Mouse (Mus musculus) heart, adult 9 months (tissue): ENCODE data around the gene Trmt11.
"Not testable (repeated sequence)": the region's sequence is repeated elsewhere in the genome, so short reads cannot be mapped to it uniquely, and the experiment has no call there.

ENCODE experiments used
- DNase-seq, 2 experiments: peaks; one replicate each; pipeline ENCODE4 v3.0.0; 2022; ENCODE audit warnings: low spot score in 2 of 2

Gene Trmt11

DNA sequence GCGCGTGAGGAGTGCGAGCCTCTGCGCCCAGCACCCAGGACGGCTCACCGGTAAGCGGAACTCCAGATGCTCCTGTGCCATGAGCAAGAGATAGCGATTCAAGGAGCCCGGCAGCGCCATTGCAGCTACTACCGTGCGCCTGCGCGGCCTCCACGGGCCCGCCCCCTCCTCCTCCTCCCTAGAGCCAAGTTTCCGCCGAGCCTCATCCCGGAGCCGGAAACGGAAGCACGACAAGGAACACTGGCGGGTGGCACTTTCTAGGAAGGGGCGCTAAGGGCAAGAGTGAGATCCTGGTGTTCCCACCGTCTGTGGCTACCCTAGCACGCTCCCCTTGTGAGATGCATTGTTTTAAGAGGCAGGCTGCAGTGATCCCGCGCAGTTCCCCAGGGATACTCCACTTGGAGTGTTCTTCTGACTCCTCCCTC lies at the start of gene Trmt11:
TSS of gene Trmt11 (minus strand) at position 208 of the 425 bp plus-strand sequence.
- DNase-seq, result peak; percentile 92

DNA sequence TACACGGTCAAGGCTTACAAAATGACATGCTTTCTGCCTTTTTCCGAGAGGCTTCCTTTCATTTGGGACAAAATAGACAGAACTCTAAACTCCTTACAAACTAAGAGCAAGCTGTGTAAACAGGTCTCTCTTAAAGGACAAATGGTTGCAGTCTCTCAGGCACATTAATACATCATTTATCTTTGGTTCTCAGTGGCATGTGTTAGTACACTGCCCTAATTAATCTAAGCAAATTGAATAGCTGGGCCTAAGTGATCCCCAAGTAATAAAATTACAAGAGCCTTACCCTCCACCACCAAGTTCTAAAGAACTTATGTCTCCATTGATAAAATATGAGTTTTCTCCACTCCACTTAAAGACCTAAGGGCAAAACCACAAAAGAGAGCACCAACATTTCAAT lies 47.1 kb upstream of the Trmt11 start:
- DNase-seq, result no peak

DNA sequence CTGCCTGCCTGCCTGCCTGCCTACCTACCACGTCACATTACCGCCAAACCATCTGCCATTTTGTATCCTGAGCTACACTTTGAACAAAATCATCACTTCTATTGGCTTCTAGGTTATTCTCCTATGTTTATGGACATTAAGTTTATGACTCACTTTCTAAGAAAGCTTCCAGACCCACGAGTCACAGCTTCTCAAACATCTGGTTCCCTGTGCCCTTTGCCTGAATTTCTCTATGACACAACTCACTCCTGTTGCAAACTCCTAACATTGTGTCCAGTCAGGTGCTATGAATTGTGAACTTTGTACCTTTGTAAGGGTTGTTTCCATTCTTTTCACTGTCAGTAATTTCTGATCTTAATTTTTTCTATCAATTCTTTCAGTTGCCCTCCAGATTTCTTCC lies 37.7 kb upstream of the Trmt11 start:
- no peak for DNase-seq

DNA sequence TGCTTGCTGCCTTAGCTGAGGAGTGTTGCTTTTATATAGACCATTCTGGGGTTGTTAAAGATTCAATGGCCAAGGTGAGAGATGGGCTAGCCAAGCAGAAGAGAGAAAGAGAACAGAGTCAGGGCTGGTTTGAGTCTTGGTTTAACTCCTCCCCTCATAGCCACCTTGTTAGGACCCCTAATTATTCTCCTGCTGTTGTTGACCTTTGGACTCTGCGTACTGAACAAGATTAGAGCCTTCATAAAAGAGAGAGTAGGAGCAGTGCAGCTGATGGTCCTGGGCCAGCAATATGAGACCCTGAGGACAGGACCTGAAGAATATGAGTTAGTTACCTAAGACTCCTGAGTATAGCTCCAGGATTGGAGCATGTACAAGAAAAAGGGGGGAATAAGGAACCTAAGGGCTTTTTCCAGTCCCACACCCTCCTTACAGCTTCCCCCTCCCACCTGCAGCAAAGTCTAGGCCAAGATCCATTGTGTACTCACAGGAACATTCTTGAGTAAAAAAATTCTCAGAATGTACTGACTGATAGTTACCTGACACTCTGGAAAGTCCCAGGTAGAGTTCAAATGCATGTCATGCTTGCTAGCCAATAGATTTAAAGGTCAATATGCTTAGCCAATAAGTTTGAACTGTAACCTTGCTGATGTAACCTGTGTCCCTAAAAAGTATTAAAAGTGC lies 36.1 kb upstream of the Trmt11 start:
- not testable (repeated sequence) for DNase-seq

DNA sequence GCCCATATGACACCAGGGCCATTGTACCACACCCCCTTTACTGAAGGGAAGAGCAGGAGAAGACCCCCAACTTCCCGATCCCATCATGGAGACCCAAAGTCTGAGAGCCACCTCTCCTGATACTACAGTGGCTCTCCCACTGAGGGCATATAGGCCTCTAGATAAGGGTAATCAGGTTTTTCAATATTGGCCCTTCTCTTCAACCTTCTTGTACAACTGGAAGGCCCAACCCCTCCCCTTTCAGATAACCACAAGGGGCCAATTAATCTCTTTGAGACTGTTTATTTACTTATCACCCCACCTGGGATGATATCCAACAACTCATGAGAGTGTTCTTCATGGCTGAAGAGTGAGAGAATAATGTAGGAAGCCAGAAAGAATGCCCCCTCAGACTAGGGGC lies 32.2 kb upstream of the Trmt11 start:
- DNase-seq, result no peak

DNA sequence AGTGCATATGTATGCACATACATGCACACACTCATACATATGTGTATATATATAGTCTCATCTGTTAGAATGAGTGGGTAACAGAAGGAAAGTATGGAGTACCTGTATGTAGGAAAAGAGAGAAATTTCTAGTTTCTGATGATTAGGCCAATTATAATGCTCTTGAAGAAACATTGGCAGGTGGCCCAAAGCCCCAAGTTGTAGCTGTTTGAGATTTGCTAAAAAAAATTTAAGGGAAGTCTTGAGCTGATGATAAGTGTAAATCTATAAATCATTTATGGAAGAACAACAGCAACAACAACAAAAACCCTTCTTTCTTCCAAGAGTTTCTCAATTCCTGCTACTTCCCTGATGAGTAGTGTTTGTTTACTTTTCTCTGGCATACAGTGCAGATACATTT lies 29.4 kb upstream of the Trmt11 start:
- no peak for DNase-seq

DNA sequence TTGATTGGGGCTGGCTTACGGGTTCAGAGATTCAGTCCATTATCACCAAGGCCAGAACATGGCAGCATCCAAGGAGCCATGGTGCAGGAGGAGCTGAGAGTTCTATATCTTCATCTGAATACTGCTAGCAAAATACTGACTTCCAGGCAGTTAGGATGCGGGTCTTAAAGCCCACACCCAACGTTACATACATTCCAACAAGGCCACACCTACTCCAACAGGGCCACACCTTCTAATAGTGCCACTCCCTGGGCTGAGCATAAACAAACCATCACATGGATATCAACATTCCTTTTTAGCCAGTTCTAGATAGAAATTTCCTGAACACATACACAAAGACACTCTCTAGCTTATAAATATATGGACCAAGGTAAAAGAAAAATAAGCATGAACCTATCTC lies 29.0 kb upstream of the Trmt11 start, which contains the start of gene Hint3:
TSS of gene Hint3 (minus strand) at position 120 of the 400 bp plus-strand sequence.
- DNase-seq, result no peak

DNA sequence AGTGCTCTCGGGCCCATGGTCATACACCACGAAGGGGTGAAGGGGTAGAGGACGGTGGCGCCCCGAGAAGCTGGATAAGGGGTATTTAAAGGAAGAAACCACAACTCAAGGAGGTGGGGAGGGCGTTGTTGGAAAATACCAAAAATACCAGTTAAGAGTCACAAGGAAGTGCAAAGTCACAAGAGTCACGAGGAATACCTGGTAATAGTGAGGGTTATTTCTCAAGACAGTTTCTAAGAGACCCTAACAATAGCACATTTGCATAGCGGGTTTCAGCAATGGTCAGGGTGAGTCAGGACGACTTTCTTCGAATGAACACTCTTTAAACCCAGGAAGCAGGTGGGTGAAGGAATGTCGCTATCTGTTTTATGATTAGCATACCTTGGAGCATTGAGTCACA lies 27.9 kb upstream of the Trmt11 start:
- not testable (repeated sequence) for DNase-seq

DNA sequence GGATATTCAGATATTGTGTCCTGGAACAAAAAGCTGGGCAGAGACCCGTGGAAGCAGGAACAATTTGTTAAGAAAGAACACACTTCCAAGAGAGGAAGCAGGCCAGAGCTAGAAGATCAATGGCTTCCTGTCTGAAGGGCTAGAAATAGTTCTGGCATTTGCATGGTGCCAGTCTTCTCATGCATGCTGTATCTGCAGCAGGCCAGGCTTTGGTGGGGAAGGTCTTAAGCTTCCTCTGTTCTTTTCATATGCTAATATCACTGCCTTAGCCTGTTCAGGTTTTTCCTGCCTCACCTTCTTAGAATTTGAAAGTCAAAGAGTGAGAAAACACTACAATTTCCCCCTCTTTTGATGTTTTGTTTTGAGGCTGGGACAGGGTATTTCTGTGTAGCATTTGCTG lies 27.0 kb upstream of the Trmt11 start:
- no peak for DNase-seq

DNA sequence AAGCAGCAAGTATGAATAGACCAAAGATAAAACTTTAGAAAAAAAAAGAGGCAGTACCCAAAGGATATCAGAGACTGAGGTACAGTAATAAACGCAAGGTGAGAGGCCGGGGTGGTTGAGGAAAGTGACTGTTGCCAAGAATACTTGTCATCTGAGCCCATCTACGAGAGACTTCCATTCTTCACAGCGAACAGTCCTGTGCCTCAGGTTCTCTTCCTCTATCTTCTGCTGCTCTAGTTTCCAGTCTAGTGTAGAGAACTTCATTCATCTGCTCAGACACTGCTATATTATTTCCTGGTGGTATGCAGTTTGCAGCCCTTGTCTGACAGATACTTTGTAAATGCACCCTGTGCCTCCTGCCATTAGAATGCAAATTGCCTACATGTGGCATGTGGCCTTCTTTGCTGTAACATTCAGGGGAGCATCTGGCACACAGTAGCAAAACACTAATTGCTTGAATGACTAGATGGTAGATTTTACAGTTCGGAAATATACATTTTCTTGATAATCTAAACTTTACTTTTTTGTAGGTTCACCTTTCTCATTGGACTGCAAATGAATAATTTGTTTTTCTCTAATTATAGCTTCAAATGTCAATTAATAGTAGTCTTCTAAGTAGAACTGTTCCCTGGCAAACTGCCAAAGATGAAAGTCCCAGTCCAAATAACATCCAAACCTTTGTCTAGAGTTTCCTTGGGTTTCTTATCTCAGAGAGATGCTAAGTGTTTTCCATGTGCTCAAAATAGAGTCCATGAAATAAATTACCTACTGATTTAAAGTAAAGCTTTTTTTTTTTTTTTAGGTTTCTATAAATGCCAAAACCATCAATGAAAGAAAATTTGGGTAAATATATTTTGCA lies 23.8 kb upstream of the Trmt11 start:
- no peak for DNase-seq

DNA sequence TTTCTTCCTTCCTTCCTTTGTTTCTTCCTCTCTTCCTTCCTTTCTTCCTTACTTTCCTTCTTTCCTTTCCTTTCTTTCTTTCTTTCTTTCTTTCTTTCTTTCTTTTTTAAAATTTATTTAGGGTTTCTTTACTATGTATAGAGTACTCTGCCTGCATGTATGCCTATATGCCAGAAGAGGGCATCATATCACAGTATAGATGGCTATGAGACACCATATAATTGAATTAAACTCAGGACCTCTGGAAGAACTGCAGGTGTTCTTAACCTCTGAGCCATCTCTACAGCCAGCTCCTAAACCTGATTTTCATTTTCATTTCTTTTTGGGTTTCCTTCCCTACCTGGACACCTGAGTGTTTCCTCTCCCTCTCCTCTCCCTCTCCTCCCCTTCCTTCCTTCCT lies 22.4 kb upstream of the Trmt11 start:
- no peak for DNase-seq

DNA sequence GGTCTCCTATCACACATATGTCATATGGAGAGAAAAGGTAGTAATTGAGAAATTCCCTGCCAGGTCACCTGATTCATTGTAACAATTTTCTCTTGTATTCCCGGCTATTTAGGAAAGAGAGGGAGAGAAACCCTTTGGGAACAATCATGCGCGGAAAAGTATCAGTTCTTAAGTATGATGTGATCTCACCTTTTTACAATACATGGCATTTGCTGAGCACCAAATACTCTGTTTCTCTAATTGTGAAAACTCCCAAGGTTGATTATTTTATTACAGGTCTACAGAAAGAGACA lies 18.3 kb upstream of the Trmt11 start:
- DNase-seq, result no peak

DNA sequence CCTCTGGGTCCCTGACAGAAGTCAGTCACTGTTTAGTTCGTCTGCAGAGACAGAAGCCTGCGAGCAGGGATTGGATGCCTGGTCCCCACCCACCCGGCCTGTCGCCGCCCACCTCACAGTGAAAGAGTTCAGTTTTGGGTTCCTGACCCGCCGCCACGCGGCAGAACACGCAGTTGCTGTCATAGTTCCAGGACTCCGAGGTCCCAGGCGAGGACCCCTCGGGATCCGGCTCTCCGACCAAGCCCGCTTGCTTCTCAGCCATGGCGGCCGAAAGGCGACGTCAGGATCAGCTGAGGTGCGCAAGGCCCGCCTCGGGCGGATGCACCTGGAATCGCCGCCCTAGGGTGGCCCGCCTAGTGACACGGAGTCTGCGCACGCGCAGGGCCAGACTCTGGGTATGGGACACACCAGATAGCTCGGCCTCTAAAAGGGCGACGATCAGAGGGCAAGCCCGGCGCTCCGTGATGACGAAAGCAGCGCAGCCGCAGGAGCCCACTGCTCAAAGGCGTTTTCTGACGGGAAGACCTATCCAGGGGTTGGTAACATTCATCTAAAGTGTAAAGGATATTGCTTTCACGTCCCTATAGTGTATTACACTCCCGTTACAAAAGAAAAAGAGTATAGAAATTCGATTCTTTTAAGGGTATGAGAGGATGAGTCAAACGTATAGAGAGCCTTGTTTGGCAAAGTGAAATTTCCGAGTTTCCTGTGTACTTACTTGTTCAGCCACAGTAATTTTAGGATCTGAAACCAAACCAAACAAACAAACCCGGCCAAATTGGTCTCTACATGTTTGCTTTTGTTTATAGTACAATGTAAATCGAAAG lies 17.8 kb upstream of the Trmt11 start:
- DNase-seq, result peak; percentile 99 to 100

DNA sequence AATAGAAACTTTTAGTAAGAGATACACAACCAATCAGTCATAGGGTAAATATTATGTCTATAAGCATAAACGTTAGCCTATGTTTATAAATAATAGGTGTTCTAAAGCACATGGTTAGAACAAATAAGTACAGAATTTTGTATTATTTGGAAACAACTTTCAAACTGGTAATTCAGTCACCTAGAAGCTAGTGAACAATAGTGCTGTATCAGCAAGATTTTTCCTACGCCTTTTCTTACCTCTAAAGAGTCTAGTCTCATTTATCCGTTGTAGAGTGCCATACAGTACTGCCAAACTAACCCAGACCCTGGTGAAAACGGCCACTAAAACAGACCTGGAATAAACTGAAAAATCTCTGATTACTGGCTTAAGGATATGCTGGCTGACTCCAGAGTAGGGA lies 12.5 kb upstream of the Trmt11 start:
- DNase-seq, result no peak

DNA sequence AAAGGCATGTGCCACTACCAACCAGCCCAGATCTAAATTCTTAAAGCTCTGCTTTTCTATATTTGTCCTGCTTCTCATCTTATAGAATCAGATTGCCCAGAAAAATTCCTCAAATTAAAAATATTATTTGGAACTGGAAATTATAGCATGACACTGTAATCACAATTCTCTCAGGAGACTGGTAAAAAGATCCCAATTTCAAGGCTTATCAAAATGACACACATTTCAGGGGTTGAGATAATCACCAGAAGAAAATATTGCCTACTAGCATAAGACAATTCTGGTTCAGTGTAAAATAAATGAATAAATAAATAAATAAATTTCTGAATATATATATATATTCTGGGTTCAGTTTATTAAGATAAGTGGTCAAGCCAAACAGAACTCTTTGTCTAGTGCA lies 9.1 kb upstream of the Trmt11 start:
- no peak for DNase-seq

DNA sequence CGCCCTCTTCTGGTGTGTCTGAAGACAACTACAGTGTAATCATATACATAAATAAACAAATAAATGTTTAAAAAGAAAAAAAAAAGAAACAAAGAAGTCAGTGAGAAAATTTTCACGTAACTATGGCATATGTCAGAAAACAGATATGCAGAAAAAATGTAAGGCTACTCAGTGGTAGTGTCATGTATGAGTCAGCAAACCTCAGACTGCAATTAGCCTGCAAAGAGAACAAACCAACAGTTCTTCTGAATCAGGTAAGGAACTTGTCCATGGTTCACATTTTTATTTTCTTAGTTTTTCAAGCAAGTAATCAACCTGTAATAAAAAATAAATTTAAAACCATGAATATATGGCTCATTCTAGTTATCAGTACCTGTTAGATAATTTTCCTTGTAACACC lies 7.6 kb upstream of the Trmt11 start:
- DNase-seq, result no peak

DNA sequence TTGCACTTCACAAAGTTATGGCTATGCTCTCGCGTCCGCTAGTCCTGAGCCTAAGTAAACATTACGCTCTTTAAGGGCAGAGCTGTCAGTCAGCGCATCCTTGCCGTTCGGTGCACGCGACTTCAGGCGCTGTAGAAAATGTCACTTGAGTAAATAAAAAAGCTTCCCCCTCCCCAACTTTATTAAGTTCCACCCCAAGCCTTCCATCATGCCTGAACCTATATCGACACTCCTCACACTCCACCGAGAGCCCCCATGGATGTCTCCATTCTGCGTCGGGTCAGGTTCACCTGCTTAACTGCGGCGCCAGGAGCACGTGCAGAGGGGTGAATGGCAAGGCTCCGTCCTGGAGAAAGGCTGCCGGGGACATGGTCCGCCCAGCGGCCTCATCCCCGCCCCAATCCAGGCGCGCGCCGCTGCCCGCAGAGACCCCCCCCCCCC lies 435 bp downstream of the Trmt11 start:
- DNase-seq, result no peak

DNA sequence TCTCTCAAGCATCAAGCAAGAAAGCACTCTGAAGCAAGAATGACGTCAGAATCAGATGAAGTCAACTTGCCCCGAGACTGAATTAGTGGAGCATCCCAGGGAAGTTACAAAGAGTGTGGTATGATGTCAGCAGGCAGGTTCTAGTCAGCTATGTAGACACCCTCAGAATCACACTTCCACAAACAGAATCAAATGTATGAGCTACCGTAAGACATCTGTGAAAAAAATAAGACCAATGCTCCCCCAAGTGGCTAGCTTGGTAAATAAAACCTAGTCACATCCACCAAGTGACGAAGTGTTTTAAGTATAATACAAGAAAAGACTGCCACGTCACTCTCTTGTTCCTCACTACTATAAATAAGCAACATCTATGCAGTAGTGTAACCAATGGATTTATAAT lies 13.5 kb downstream of the Trmt11 start:
- no peak for DNase-seq

DNA sequence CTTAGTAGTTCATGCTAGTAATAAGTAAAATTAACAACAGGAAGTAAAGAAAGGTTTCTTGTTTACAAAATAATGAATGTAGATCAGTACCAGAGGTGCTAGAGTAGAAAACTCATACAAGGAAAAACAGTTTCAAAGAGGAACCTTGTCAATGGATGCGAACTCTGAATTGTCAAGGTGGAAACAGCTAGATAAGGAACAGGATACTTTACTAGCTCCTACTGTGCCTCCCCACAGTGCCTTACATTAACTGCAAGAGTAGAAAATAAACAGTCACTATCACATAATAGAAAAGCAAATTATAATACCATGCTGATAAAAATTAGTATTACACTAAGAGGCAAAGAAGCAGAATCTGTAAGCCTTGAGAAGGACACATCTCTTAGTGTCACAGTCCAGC lies 14.9 kb downstream of the Trmt11 start:
- DNase-seq, result no peak

DNA sequence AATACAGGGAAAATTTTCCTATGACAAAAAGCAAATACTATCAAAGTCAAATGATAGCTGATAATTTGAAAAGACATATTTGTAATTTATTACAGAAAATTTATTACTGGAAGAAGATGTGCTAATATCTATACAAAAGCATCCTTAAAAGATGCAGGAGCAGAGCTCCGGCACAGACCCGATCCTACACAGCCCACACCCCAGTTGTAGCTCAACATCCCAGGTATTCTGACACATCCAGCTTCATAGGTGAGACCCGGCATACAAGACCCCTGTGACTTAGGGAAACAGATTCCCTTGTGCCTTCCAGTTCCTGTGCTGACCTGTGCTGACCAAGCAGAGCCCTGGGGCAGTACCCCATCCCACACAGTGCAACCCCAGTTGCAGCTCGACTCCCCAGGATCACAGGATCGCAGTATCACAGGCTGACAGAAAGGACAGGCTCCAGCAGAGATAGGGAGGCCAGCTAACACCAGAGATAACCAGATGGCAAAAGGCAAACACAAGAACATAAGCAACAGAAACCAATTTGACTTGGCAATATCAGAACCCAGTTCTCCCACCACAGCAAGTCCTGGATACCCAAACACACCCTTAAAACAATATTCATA lies 22.8 kb downstream of the Trmt11 start:
- no peak for DNase-seq

DNA sequence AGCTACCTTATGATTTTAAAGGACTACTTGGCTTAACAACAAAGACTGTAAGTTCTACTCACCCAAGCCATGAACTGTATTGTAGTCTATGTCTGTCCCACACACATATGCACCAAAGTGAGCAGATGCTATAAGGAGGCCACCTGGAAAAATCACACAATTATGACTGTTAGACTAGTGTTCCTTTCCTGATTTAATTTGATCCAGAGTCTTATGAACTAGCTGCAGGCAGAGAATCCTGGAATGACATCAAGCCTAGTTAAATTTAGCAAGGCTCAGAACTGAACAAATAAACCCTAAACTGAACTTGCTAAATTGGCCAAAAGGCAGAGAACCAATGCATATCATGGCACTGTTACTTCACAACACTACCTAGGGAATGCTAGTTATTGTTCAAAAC lies 34.2 kb downstream of the Trmt11 start:
- no peak for DNase-seq

DNA sequence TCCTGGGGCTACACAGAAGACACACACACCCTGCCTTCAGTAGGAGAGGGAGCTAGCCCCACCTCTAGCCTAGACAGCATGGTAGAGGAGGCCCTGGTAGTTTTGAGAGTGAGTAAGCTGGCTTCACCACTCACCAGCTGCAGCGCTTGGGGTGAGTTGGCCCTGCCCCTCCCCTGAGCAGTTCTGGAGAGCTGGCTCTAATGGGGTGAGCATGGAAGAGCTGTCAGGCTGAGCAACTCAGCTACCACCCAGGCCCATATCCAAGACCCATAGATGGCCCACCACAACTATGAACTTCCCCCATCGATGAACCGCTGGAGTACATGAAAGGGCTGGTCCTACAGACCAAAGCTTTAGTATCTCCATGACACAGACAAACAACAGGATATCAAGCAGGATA lies 35.9 kb downstream of the Trmt11 start:
- DNase-seq, result no peak
